Mouse (Mus musculus) liver, embryonic 11.5 days (tissue): Measurements from ENCODE around the gene Gpx6. TPM values are rescaled to one million over a fixed set of nuclear protein-coding genes. Genes with fewer than 3 reads are reported as not detected.

ENCODE experiments used
- ATAC-seq: fragments of 200-750 bp; cut with Nextera tagmentation; replicated peaks from 2 replicates; pipeline ENCODE4 v1.8.0; 2017; ENCODE audit warnings: moderate number of reproducible peaks, mild to moderate bottlenecking, moderate TSS enrichment, moderate library complexity; ENCODE audit not compliant: low FRiP score
- DNase-seq: peaks from one replicate; pipeline ENCODE4 v3.0.0-alpha.2; 2017; ENCODE audit warnings: low spot score
- H3K27ac ChIP-seq: fragments of 300-500 bp; sonication (generic); 2 replicates; pipeline ENCODE4 v1.5.1; 2014; ENCODE audit warnings: mild to moderate bottlenecking, low read depth, low read length, control low read depth
- H3K27me3 ChIP-seq: fragments of 300-500 bp; sonication (generic); replicated peaks from 2 replicates; pipeline ENCODE4 v1.6.1; 2014; ENCODE audit warnings: low read length, mixed read lengths; ENCODE audit not compliant: control insufficient read depth, insufficient read depth
- H3K36me3 ChIP-seq: fragments of 300-500 bp; sonication (generic); 2 replicates; pipeline ENCODE4 v1.6.1; 2014; ENCODE audit warnings: mild to moderate bottlenecking, low read length, moderate library complexity, mixed read lengths; ENCODE audit not compliant: control insufficient read depth, insufficient read depth
- H3K4me1 ChIP-seq: fragments of 300-500 bp; sonication (generic); replicated peaks from 2 replicates; pipeline ENCODE4 v1.6.1; 2014; ENCODE audit warnings: low read length, mixed read lengths; ENCODE audit not compliant: control insufficient read depth, insufficient read depth
- H3K4me2 ChIP-seq: fragments of 300-500 bp; sonication (generic); 2 replicates; pipeline ENCODE4 v1.6.1; 2014; ENCODE audit warnings: mild to moderate bottlenecking, control low read depth, moderate library complexity
- H3K4me3 ChIP-seq: fragments of 300-500 bp; sonication (generic); 2 replicates; pipeline ENCODE4 v1.5.1; 2014; ENCODE audit warnings: low read depth, low read length, control low read depth
- H3K9ac ChIP-seq: fragments of 300-500 bp; sonication (generic); 2 replicates; pipeline ENCODE4 v1.6.1; 2014; ENCODE audit warnings: low read depth, low read length, control low read depth
- H3K9me3 ChIP-seq: fragments of 300-500 bp; sonication (generic); 2 replicates; pipeline ENCODE4 v1.6.1; 2016; ENCODE audit warnings: low read length, inconsistent platforms, mixed read lengths; ENCODE audit not compliant: control insufficient read depth
- WGBS: fragments of 180-500 bp; shearing (Covaris S2); extraction: QIAGEN DNeasy Blood & Tissue Kit; methylation state at CpG from one replicate; pipeline ENCODE4 v1.1.7; 2014; 5-methylcytosine and 5-hydroxymethylcytosine counted together
- polyA plus RNA-seq: library from polyadenylated mRNA; unstranded; fragments of >200 nt; fragmentation: Nextera tagmentation; extraction: Ambion mirVana; gene quantifications from 2 replicates; pipeline ENCODE4 v1.2.1, GENCODE M21; 2014

The Gpx6 gene
- polyA plus RNA-seq, 1 experiment from 2014 or later = not detected

- no peaks in the 10 kb centered on the region for H3K36me3 ChIP-seq
- H3K9ac ChIP-seq = no peak overlapping the region
- H3K9me3 ChIP-seq = no peaks in the 10 kb centered on the region
- no peak for DNase-seq
- WGBS = 44% methylated on average over 5 of the region's 5 CpGs
- H3K27me3 ChIP-seq = no peaks in the 10 kb centered on the region; the same call in 1 of the 2 replicates
- no peak for ATAC-seq
- H3K4me3 ChIP-seq = no peak overlapping the region
- no peaks in the 10 kb centered on the region for H3K4me1 ChIP-seq
- H3K27ac ChIP-seq = no peak overlapping the region
- H3K4me2 ChIP-seq = no peak overlapping the region
These were observed 929 bp downstream of the Gpx6 start for GRCm38 (mm10) chr13:21312854-21313253.

DNA sequence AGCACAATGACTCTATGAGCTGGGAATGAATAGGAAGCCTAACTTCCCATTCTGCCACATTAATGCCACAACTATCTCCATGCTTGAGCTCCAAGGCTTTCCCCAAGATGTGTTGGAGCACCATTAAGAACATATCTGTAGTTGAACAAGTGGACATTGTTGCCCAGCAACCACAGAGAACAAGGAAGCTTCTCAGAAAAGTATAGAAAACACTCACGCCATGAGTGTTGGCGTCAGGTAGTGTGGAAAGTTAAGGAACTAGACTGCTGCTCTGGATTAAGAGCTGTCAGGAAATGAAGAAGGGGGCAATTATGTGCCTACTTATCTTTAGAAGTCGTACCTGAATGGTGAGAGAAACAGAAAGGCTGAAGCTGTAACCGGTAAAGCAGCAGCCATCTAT, 2.0 kb downstream of the Gpx6 start:
- Histone ChIP-seq H3K9ac (no peak overlapping the region), H3K9me3 (no peaks in the 10 kb centered on the region), H3K27me3 (no peaks in the 10 kb centered on the region; the same call in 1 of the 2 replicates), H3K4me2 (no peak overlapping the region), H3K27ac (no peak overlapping the region), H3K4me1 (no peaks in the 10 kb centered on the region), H3K4me3 (no peak overlapping the region), H3K36me3 (no peaks in the 10 kb centered on the region)
- ATAC-seq = no peak
- WGBS = 73% methylated on average over 4 of the region's 4 CpGs
- no peak for DNase-seq

DNA sequence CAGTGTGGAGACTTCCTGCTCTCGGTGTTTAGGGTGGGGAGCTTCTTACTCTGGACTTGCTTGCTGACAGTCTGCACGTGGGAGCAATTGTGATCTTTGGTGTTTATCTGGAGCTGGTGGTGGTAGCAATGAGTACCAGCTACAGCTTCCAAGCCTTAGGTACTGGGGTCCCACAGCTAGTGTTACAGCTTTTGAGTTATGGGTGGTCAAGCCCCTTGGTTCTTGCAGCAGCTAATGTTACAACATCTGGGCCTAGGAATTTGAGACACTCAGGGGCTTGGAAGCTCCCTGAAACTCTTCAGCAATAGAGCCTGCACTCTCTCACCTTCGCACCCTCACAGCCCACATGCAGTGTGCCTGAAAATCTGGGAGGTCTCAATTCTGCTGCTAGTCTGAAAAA, 8.3 kb downstream of the Gpx6 start:
- Histone ChIP-seq H3K9me3 (no peaks in the 10 kb centered on the region), H3K4me3 (no peak overlapping the region), H3K4me1 (0 out of 2 replicates have a peak, but pooled peaks cover 3% of the 10 kb centered on the region), H3K27me3 (peaks cover 5% of the 10 kb centered on the region; the same call in 1 of the 2 replicates), H3K36me3 (no peaks in the 10 kb centered on the region), H3K4me2 (no peak overlapping the region), H3K9ac (no peak overlapping the region), H3K27ac (no peak overlapping the region)
- WGBS = 56% methylated on average over 3 of the region's 3 CpGs
- no peak for DNase-seq
- no peak for ATAC-seq

DNA sequence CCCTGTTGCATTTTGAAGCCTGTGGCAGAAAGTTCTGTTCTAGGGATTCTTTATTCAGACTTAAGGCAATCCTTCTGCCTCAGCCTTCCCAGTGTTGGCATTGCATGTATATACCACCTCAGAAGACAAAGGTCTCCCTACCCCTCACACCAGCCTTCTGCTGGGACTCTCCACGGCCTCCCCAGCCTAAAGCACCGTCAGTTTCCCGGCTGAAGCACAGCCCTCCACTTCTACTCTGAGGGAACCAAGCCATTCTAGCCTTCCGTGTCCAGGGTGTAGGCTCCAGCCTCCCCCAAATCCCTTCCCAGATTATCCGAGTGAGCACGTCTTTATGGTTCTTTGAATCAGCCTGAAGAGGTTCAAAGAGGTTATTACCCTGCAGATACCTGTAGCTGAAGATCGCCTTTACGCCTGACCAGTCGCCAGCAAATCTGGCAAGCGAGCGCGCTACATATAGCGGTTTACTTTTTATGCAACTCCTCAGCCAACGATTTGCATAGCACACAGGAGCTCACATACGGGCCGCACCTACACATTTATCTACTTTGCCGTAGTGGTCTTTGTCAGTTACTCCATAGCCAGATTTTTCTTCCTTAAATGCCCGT, 10.1 kb downstream of the Gpx6 start:
- Histone ChIP-seq H3K9me3 (no peaks in the 10 kb centered on the region), H3K4me2 (peak overlapping the region; percentile 70), H3K9ac (no peak overlapping the region), H3K4me3 (peak overlapping the region; percentile 48), H3K27me3 (peaks cover 5% of the 10 kb centered on the region; the same call in 1 of the 2 replicates), H3K4me1 (0 out of 2 replicates have a peak, but pooled peaks cover 3% of the 10 kb centered on the region), H3K27ac (no peak overlapping the region), H3K36me3 (no peaks in the 10 kb centered on the region)
- ATAC-seq = no peak
- 4% methylated on average over 18 of the region's 18 CpGs for WGBS
- peak; percentile 46 for DNase-seq

DNA sequence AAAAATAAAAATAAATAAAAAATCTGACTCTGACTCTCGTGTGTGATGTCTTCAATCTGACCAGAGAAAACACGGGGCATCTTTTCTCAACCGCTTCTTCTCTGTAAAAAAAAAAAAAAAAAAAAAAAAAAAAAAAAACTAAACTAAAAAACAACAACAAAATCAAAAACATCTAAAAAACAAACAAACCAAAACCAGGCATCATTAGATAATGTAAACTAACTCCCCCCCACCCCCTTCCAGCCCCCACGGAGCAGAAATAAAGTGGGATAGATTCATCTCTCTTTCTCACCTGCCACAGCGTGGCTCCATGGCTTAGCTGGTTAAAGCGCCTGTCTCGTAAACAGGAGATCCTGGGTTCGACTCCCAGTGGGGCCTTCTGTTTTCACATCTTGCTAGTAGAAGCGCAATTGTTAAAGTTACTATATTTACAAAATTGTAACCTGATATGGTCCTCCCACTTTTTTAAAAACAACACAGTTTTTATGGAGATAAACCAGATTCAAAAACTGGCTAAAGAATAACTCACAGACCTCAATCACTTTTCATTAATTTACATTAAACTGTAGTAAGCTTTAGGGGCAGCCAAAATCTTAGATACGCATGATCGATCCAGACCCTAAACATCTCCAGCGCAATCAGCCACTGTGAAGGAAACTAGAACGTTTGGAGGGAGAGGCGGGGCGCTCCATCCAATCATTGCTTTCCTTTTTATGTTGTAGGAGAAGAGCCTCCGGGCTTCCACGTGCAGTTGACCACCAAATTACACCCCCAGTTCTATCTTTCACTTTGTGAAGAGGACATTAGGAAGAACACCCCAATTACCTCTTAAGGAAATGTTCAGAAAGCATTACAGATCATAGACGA, 10.8 kb downstream of the Gpx6 start:
- peaks cover 3% of the 10 kb centered on the region; the same call in 1 of the 2 replicates for H3K4me1 ChIP-seq
- peak; percentile 65 for DNase-seq
- ATAC-seq = no peak
- H3K9me3 ChIP-seq = no peaks in the 10 kb centered on the region
- H3K36me3 ChIP-seq = no peaks in the 10 kb centered on the region
- H3K9ac ChIP-seq = no peak overlapping the region
- peak overlapping the region; percentile 48 for H3K4me3 ChIP-seq
- H3K27ac ChIP-seq = no peak overlapping the region
- H3K27me3 ChIP-seq = peaks cover 5% of the 10 kb centered on the region; the same call in 1 of the 2 replicates
- WGBS = 15% methylated on average over 18 of the region's 18 CpGs
- H3K4me2 ChIP-seq = peak overlapping the region; percentile 70

DNA sequence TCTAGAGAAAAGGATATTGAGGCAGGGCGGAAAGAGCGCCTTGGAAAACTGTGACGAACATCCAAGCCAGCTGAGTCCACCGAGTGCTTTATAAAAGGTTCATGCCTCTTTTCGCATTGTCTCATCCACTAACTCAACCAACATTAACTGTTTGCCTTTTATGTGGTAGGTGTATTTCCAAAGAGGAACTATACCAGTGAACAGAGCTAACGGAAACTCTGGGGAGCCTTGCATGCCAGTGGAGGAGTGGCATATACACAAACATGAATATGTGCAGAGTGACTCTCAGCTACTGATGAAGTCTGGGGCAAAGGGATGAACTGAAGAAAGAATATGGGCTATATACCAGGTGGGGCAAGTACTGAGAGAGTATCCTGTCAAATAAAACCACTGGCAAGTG, 11.5 kb downstream of the Gpx6 start:
- Histone ChIP-seq H3K9me3 (no peaks in the 10 kb centered on the region), H3K27me3 (peaks cover 7% of the 10 kb centered on the region), H3K27ac (no peak overlapping the region), H3K9ac (no peak overlapping the region), H3K36me3 (no peaks in the 10 kb centered on the region), H3K4me3 (peak overlapping the region; percentile 34; the same call in 1 of the 2 replicates), H3K4me2 (peak overlapping the region; percentile 70), H3K4me1 (peaks cover 3% of the 10 kb centered on the region; the same call in 1 of the 2 replicates)
- WGBS = 55% methylated on average over 6 of the region's 6 CpGs
- ATAC-seq = no peak
- DNase-seq = no peak

- peak overlapping the region; percentile 55 for H3K4me3 ChIP-seq
- no peaks in the 10 kb centered on the region for H3K9me3 ChIP-seq
- no peak for DNase-seq
- no peak overlapping the region for H3K9ac ChIP-seq
- H3K27ac ChIP-seq = no peak overlapping the region
- peak; percentile 50 for ATAC-seq
- peak overlapping the region; percentile 72 for H3K4me2 ChIP-seq
- WGBS = 8% methylated on average over 4 of the region's 4 CpGs
- no peaks in the 10 kb centered on the region for H3K36me3 ChIP-seq
- H3K4me1 ChIP-seq = peaks cover 3% of the 10 kb centered on the region; the same call in 1 of the 2 replicates
- peaks cover 11% of the 10 kb centered on the region for H3K27me3 ChIP-seq
These were observed 14.3 kb downstream of the Gpx6 start for GRCm38 (mm10) chr13:21326191-21326590.

DNA sequence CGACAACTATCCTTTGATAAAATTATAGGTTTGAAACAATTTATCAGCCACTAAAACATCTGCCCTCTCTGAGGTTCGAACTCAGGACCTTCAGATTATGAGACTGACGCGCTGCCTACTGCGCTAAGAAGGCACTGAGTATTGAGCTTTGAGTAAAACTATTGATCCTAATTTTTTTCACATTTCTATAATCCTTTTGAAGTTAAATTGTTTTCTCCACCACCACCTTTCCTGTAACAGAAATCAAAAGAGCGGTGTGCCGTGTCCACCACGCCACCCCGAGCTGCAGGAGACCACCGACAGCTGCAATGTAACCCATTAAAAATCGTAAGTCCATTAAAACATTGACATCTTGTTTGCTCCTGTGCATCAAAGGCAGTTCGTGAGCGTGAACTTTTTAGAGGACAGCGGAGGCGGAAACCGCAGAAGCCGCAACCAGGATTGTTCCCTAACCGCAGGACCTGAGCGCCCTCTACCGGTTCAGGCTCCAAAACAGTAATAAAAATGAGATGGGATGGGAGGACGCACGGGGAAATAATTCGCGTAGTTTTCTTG, 14.8 kb downstream of the Gpx6 start:
- Histone ChIP-seq H3K4me3 (peak overlapping the region; percentile 55), H3K9ac (no peak overlapping the region)

More for the DNA sequence above, 14.8 kb downstream of the Gpx6 start:
- WGBS = under 1% methylated on average over 24 of the region's 24 CpGs
- DNase-seq (peak; percentile 79), ATAC-seq (peak; percentile 82)
- Histone ChIP-seq H3K36me3 (no peaks in the 10 kb centered on the region), H3K4me2 (peak overlapping the region; percentile 72), H3K9me3 (no peaks in the 10 kb centered on the region), H3K27ac (no peak overlapping the region), H3K4me1 (peaks cover 3% of the 10 kb centered on the region; the same call in 1 of the 2 replicates), H3K27me3 (peaks cover 11% of the 10 kb centered on the region)
